Mouse (Mus musculus) liver, adult 2 months (tissue): ENCODE data around the gene Plppr2.

Source experiments
- CTCF ChIP-seq: fragments of 200-500 bp; IDR thresholded peaks from 2 replicates; pipeline ENCODE4 v1.5.1; 2011; ENCODE audit warnings: low read depth, low read length, control low read depth
- POLR2A ChIP-seq: fragments of 200-500 bp; IDR thresholded peaks from 2 replicates; pipeline ENCODE4 v1.6.1; 2011; ENCODE audit warnings: low read length, control low read depth; ENCODE audit not compliant: insufficient read depth; ENCODE audit errors: extremely low read depth

DNA sequence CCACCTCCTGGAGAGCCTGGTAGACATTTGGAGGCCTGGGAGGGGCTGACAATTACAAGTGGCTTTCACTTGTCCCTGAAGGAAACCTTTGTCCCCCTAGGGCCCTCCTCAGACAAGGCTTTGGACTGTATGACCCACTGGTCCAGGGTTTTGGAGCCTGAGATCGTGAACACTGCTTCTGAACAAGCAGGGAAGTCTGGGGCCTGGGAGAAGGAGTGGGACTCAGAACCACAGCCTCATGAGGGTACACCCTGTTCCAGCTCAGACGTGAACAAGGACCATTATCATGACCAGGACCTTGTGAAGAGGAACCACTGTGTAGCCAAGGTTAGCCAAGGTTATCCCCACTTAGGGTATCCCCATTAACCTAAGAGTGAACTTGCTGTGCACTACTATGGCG lies 7.6 kb upstream of the Plppr2 start:
- TF ChIP-seq CTCF, result no peak
- TF ChIP-seq POLR2A, result no peak
